In the genomic region with DNA sequence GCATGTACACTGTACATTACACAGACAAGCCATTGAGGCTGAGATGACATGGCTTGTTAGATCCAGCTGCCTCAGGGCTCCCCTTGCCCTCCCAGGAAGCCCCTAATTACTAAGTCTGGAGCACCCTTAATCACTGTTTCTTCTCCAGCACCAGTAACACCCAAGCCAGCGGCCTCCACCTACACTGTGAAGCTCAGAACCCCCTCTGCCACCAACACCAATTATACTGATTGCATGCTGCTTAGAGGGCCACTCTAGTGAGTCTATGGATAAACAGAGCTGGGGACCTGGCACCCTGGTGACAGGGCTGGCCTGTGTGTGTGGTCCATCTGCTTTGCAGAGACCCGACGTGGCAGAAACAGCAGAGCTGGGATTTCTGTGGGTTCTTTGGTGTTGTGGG, we compare ENCODE assay signal across 39 mouse cellular contexts. TPM values are rescaled to one million over a fixed set of nuclear protein-coding genes. Genes with fewer than 3 reads are reported as not detected.
"Had no signal": no experiment of that assay in that cellular context is flagged by ENCODE, and none has a peak within 500 bp of the region (broad histone marks: within the 10 kb centered on the region; RNA-seq: fewer than 3 reads in every experiment).

No protein-coding gene starts in this region.

- H3K4me1 ChIP-seq: heart, embryonic 13.5 days; heart, embryonic 15.5 days; liver, embryonic 13.5 days; liver, embryonic 15.5 days had no signal

- ATAC-seq: hindbrain, postnatal 0 days; intestine, embryonic 16.5 days had no signal

- H3K36me3 ChIP-seq: heart, embryonic 13.5 days; heart, embryonic 15.5 days; hindbrain, embryonic 13.5 days; hindbrain, embryonic 15.5 days; limb, embryonic 12.5 days; liver, embryonic 13.5 days; liver, embryonic 15.5 days had no signal

- H3K27me3 ChIP-seq: hindbrain, embryonic 15.5 days; liver, embryonic 13.5 days; liver, embryonic 15.5 days had no signal

- DNase-seq: gastrocnemius, postnatal 14 days; gastrocnemius, postnatal 36 days; heart, adult 18-20 months; heart, postnatal 14 days; heart, postnatal 36 days; kidney, adult 18-20 months; kidney, adult 8-10 months; kidney, postnatal 10 days; kidney, postnatal 25 days; kidney, postnatal 4 days; liver; liver, embryonic 13.5 days had no signal

- H3K4me3 ChIP-seq: heart, embryonic 13.5 days; heart, embryonic 15.5 days; hindbrain, embryonic 13.5 days; hindbrain, embryonic 15.5 days; layer of hippocampus, adult 2 months; left cerebral cortex, adult 2 months; limb, embryonic 12.5 days; liver, embryonic 13.5 days; liver, embryonic 15.5 days had no signal

- H3K4me2 ChIP-seq: heart, embryonic 11.5 days; heart, embryonic 13.5 days; heart, embryonic 15.5 days; hindbrain, embryonic 13.5 days; hindbrain, embryonic 15.5 days; limb, embryonic 12.5 days; liver, embryonic 11.5 days; liver, embryonic 13.5 days; liver, embryonic 15.5 days had no signal

- H3K27ac ChIP-seq: heart, embryonic 13.5 days; heart, embryonic 15.5 days; hindbrain, embryonic 13.5 days; hindbrain, embryonic 15.5 days; hindbrain, postnatal 0 days; layer of hippocampus, adult 2 months; left cerebral cortex, adult 2 months; limb, embryonic 12.5 days; liver, embryonic 13.5 days; liver, embryonic 15.5 days had no signal

- H3K9ac ChIP-seq: heart, embryonic 13.5 days; heart, embryonic 15.5 days; hindbrain, embryonic 13.5 days; hindbrain, embryonic 15.5 days; limb, embryonic 12.5 days; liver, embryonic 13.5 days; liver, embryonic 15.5 days had no signal

- H3K9me3 ChIP-seq: heart, embryonic 13.5 days; heart, embryonic 15.5 days; hindbrain, embryonic 13.5 days; hindbrain, embryonic 15.5 days; limb, embryonic 12.5 days; liver, embryonic 13.5 days; liver, embryonic 15.5 days had no signal

RNA-seq across cellular contexts. Expression of gene Krt82, which starts 6.0 kb away (rescaled TPM):
- total RNA-seq: gastrocnemius, adult 18-20 months; gastrocnemius, adult 8-10 months; gastrocnemius, postnatal 14 days; gastrocnemius, postnatal 36 days; heart, adult 18-20 months; heart, adult 8-10 months; heart, postnatal 14 days; heart, postnatal 36 days; hematopoietic stem cell, adult 5-6 weeks; hindbrain, postnatal 0 days; layer of hippocampus, adult 2 months; layer of hippocampus, postnatal 10 days; layer of hippocampus, postnatal 25 days; left cerebral cortex, adult 2 months; left cerebral cortex, postnatal 14 days; left cerebral cortex, postnatal 36 days had no signal
- polyA plus RNA-seq: gonadal fat pad, adult 2 months; heart, embryonic 11.5 days; heart, embryonic 13.5 days; heart, embryonic 15.5 days; heart, postnatal 0 days; hindbrain, embryonic 11.5 days; hindbrain, embryonic 13.5 days; hindbrain, embryonic 15.5 days; hindbrain, postnatal 0 days; intestine, embryonic 14.5 days; intestine, embryonic 16.5 days; kidney, embryonic 14.5 days; kidney, embryonic 16.5 days; limb, embryonic 12.5 days; limb, embryonic 14.5 days; liver, embryonic 11.5 days; liver, embryonic 13.5 days; liver, embryonic 15.5 days had no signal

RNA-seq across cellular contexts. Expression of gene Krt84, which starts 11.9 kb away (rescaled TPM):
- total RNA-seq: gastrocnemius, adult 18-20 months; gastrocnemius, adult 8-10 months; gastrocnemius, postnatal 36 days; heart, adult 18-20 months; heart, adult 8-10 months; heart, postnatal 36 days; hematopoietic stem cell, adult 5-6 weeks; hindbrain, postnatal 0 days; layer of hippocampus, adult 2 months; layer of hippocampus, postnatal 10 days; layer of hippocampus, postnatal 25 days; left cerebral cortex, adult 2 months; left cerebral cortex, postnatal 14 days; left cerebral cortex, postnatal 36 days had no signal
- polyA plus RNA-seq: gonadal fat pad, adult 2 months; heart, embryonic 11.5 days; heart, embryonic 13.5 days; heart, embryonic 15.5 days; heart, postnatal 0 days; hindbrain, embryonic 11.5 days; hindbrain, postnatal 0 days; intestine, embryonic 14.5 days; kidney, embryonic 14.5 days; kidney, embryonic 16.5 days; limb, embryonic 12.5 days; liver, embryonic 11.5 days; liver, embryonic 13.5 days; liver, embryonic 15.5 days had no signal

RNA-seq across cellular contexts. Expression of gene Krt90, which starts 18.3 kb away (rescaled TPM):
- total RNA-seq: gastrocnemius, adult 18-20 months; gastrocnemius, adult 8-10 months; gastrocnemius, postnatal 14 days; gastrocnemius, postnatal 36 days; heart, adult 18-20 months; heart, adult 8-10 months; heart, postnatal 36 days; hematopoietic stem cell, adult 5-6 weeks; hindbrain, postnatal 0 days; layer of hippocampus, adult 2 months; layer of hippocampus, postnatal 25 days; left cerebral cortex, adult 2 months; left cerebral cortex, postnatal 14 days; left cerebral cortex, postnatal 36 days had no signal
- polyA plus RNA-seq: gonadal fat pad, adult 2 months; heart, embryonic 13.5 days; heart, embryonic 15.5 days; hindbrain, embryonic 13.5 days; liver, embryonic 13.5 days; liver, embryonic 15.5 days had no signal

RNA-seq across cellular contexts. Expression of gene Gm49425, which starts 27.4 kb away (rescaled TPM):
- total RNA-seq: gastrocnemius, adult 18-20 months; gastrocnemius, adult 8-10 months; gastrocnemius, postnatal 14 days; gastrocnemius, postnatal 36 days; heart, adult 18-20 months; heart, adult 8-10 months; heart, postnatal 14 days; heart, postnatal 36 days; hematopoietic stem cell, adult 5-6 weeks; hindbrain, postnatal 0 days; layer of hippocampus, adult 2 months; layer of hippocampus, postnatal 10 days; layer of hippocampus, postnatal 25 days; left cerebral cortex, adult 2 months; left cerebral cortex, postnatal 14 days; left cerebral cortex, postnatal 36 days had no signal
- polyA plus RNA-seq: gonadal fat pad, adult 2 months; heart, embryonic 11.5 days; heart, embryonic 13.5 days; heart, embryonic 15.5 days; heart, postnatal 0 days; hindbrain, embryonic 11.5 days; hindbrain, embryonic 13.5 days; hindbrain, embryonic 15.5 days; hindbrain, postnatal 0 days; intestine, embryonic 14.5 days; intestine, embryonic 16.5 days; kidney, embryonic 14.5 days; kidney, embryonic 16.5 days; limb, embryonic 12.5 days; liver, embryonic 11.5 days; liver, embryonic 13.5 days; liver, embryonic 15.5 days had no signal

RNA-seq across cellular contexts. Expression of gene Krt75, which starts 29.2 kb away (rescaled TPM):
- total RNA-seq: gastrocnemius, adult 18-20 months; gastrocnemius, adult 8-10 months; gastrocnemius, postnatal 14 days; gastrocnemius, postnatal 36 days; heart, adult 18-20 months; heart, adult 8-10 months; heart, postnatal 14 days; heart, postnatal 36 days; hematopoietic stem cell, adult 5-6 weeks; layer of hippocampus, adult 2 months; layer of hippocampus, postnatal 25 days; left cerebral cortex, adult 2 months; left cerebral cortex, postnatal 14 days; left cerebral cortex, postnatal 36 days had no signal
- polyA plus RNA-seq: gonadal fat pad, adult 2 months; heart, embryonic 11.5 days; heart, embryonic 13.5 days; heart, postnatal 0 days; intestine, embryonic 14.5 days; intestine, embryonic 16.5 days; liver, embryonic 11.5 days; liver, embryonic 13.5 days; liver, embryonic 15.5 days had no signal
